Mouse (Mus musculus) mouse trophoblast stem cell (cell line): Measurements from ENCODE around the gene Npm1.

ENCODE experiments used
- in situ Hi-C, 2 experiments: fragments of 300-500 bp; cut with MseI, MboI; formaldehyde crosslinking; loops; 2 replicates in 1 of 2; 3 replicates in 1 of 2; pipeline ENCODE4 v1.15.1; 2025

The Npm1 gene

DNA sequence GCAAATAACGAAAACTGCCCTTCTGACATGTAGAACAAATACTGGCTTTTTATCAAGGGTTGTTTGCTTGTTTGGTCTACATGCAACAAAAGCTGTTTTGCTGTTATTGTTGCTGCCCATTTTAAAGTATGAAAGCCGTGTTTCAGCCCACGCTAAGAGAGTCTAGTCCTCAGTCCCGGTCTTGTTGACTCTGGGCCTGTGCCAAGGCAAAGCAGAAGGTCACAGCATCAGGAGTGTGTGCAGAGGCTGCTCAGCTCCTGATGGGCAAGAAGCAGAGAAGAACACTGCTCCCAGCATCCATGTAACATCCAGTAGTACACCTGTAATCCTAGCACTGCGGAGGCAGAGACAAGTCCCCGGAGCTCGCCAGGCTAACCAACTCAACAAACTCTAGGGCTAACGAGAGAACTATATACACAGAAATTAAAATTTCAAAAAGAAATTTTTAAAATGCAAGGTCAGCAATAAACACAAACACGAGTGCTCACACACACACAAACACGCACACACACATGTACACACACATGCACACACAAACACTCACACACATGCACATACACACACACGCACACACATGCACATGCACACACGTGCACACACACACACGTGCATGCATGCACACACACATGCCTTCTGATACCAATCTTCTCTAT is 59.6 kb downstream of the Npm1 start:
- in situ Hi-C loops, result no loop called here
